In the genomic region with DNA sequence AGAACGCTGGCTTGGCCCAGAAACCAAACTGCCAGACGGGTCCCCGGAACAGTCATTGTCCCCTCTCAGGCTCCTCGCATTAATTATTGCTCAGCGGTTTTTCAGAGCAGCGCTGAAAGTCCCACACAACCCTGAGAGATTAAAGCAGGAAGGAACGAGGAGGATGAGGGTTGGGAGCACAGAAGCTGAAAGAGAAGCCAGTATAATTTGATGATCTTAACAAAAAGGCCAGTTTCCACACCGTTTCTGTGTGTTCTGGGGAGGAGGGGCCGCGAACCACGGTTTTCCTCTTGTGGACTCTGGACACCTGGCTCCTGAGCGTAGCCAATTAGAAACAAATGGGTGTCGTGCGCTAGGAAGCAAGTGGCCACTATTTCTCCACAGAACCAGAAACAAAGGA, we compare ENCODE assay signal across 8 mouse cellular contexts.
DNase-seq lines count a peak whose midpoint lies in the region; ATAC-seq lines count a peak whose summit lies in the region.

No protein-coding gene starts in this region.

- H3K27ac ChIP-seq in hindbrain, embryonic 13.5 days = no peak overlapping the region
- H3K27ac ChIP-seq in midbrain, embryonic 13.5 days = no peak overlapping the region; the same call in 1 of the 2 replicates

- no peaks in the 10 kb centered on the region for H3K9me3 ChIP-seq in hindbrain, embryonic 13.5 days
- H3K9me3 ChIP-seq in midbrain, embryonic 13.5 days = no peaks in the 10 kb centered on the region

- peak overlapping the region; percentile 55 for H3K9ac ChIP-seq in hindbrain, embryonic 13.5 days
- peak overlapping the region; percentile 36 for H3K9ac ChIP-seq in midbrain, embryonic 13.5 days (replicated peaks)

- DNase-seq in right cerebral cortex, postnatal 14 days = peak; percentile 6
- no peak for DNase-seq in right cerebral cortex, postnatal 36 days (ENCODE audit: low spot score in 2 of 2)
- DNase-seq in urinary bladder, adult 2 months (ENCODE audit: low spot score) = no peak
- DNase-seq in left cerebral cortex, postnatal 36 days (ENCODE audit: low spot score in 2 of 2) = no peak
- no peak for DNase-seq in lung, postnatal 14 days
- no peak for DNase-seq in cerebellum, postnatal 25 days

- intact Hi-C loops in left cerebral cortex, postnatal 36 days (cut with DNase I) = no loop called here

- H3K27me3 ChIP-seq in hindbrain, embryonic 13.5 days = peaks cover 27% of the 10 kb centered on the region
- peaks cover 12% of the 10 kb centered on the region for H3K27me3 ChIP-seq in midbrain, embryonic 13.5 days

- peak; percentile 44 for ATAC-seq in hindbrain, embryonic 13.5 days (ENCODE audit: low FRiP score)
- peak; percentile 64 for ATAC-seq in midbrain, embryonic 13.5 days

- WGBS in hindbrain, embryonic 13.5 days = under 1% methylated on average over 14 of the region's 14 CpGs
- WGBS in midbrain, embryonic 13.5 days = under 1% methylated on average over 14 of the region's 14 CpGs

- peak overlapping the region; percentile 59 for H3K4me2 ChIP-seq in hindbrain, embryonic 13.5 days
- H3K4me2 ChIP-seq in midbrain, embryonic 13.5 days (replicated peaks) = peak overlapping the region; percentile 57

- H3K36me3 ChIP-seq in hindbrain, embryonic 13.5 days = no peaks in the 10 kb centered on the region
- H3K36me3 ChIP-seq in midbrain, embryonic 13.5 days = no peaks in the 10 kb centered on the region

- peaks cover 15% of the 10 kb centered on the region for H3K4me1 ChIP-seq in hindbrain, embryonic 13.5 days (replicated peaks)
- H3K4me1 ChIP-seq in midbrain, embryonic 13.5 days (replicated peaks) = peaks cover 16% of the 10 kb centered on the region

- peak overlapping the region; percentile 26 for H3K4me3 ChIP-seq in hindbrain, embryonic 13.5 days
- peak overlapping the region; percentile 29 for H3K4me3 ChIP-seq in midbrain, embryonic 13.5 days (replicated peaks)
